Mouse (Mus musculus): Measurements from ENCODE around the gene Arid3c. TPM values are rescaled to one million over a fixed set of nuclear protein-coding genes. Genes with fewer than 3 reads are reported as not detected.
A peak's percentile ranks its signal among the peaks of the same experiment; 100 is the strongest.

Gene Arid3c
- polyA plus RNA-seq, 1 experiment from 2014 or later = not detected

DNA sequence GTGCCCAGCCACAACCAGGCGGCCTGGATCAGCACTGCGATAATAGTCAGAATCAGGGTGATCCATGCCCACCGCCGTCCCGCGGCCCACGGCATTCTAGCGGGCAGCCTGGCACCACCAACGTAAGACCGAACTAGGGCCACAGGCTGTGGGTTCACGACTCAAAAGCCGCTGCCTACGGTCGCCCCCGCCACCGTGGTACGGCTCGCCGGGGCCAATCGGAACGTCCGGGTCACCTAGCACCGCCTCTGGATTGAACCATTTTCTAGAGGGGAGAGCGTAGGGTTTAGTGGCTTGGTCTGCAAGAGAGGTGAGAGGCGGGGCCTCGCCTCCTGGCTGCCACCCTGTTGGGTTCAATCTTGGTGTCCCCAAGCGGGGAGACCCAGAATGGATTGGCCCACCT lies 10.2 kb upstream of the Arid3c start:
- H3K4me2 ChIP-seq = peak overlapping the region; percentile 92
- peaks cover 10% of the 10 kb centered on the region for H3K36me3 ChIP-seq
- H3K27ac ChIP-seq = peak overlapping the region; percentile 89
- under 1% methylated on average over 27 of the region's 27 CpGs for WGBS
- peak; percentile 93 for ATAC-seq (ENCODE audit: insufficient number of reproducible peaks, low FRiP score, low TSS enrichment, low read depth)
- peak overlapping the region; percentile 75 for H3K4me3 ChIP-seq
- H3K4me1 ChIP-seq = peaks cover 15% of the 10 kb centered on the region
- H3K9ac ChIP-seq = peak overlapping the region; percentile 60
- no peaks in the 10 kb centered on the region for H3K9me3 ChIP-seq
- no peaks in the 10 kb centered on the region for H3K27me3 ChIP-seq

- Histone ChIP-seq H3K27me3 (no peaks in the 10 kb centered on the region), H3K4me1 (peaks cover 15% of the 10 kb centered on the region), H3K9ac (peak overlapping the region; percentile 60), H3K4me3 (peak overlapping the region; percentile 75), H3K36me3 (peaks cover 10% of the 10 kb centered on the region), H3K4me2 (peak overlapping the region; percentile 92), H3K9me3 (no peaks in the 10 kb centered on the region), H3K27ac (peak overlapping the region; percentile 89)
- under 1% methylated on average over 48 of the region's 48 CpGs for WGBS
- ATAC-seq (ENCODE audit: insufficient number of reproducible peaks, low FRiP score, low TSS enrichment, low read depth) = peak; percentile 79
These were observed 9.6 kb upstream of the Arid3c start for GRCm38 (mm10) chr4:41740380-41741157.

- Histone ChIP-seq H3K4me2 (no peak overlapping the region), H3K9ac (no peak overlapping the region), H3K4me1 (peaks cover 15% of the 10 kb centered on the region), H3K4me3 (no peak overlapping the region), H3K36me3 (peaks cover 10% of the 10 kb centered on the region), H3K27me3 (no peaks in the 10 kb centered on the region), H3K27ac (no peak overlapping the region), H3K9me3 (no peaks in the 10 kb centered on the region)
- ATAC-seq (ENCODE audit: insufficient number of reproducible peaks, low FRiP score, low TSS enrichment, low read depth) = no peak
- 92% methylated on average over 13 of the region's 13 CpGs for WGBS
These were observed 8.3 kb upstream of the Arid3c start for GRCm38 (mm10) chr4:41739260-41739659.

DNA sequence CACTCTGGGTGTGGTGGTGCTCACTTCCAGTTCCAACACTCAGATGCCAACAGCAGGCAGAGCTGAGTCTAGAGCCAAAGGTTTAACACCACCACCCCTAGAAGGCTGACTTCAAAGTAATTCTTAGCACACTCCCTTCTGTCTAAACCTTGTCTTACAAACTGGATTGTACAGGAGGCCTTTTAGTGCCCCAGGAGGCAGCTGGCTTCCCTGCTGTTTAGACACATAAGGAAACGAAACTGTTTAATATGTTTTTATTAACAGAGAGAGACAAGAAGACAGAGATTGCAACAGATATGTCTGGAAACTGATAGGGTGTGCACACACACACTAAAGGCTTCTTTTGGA lies 7.3 kb upstream of the Arid3c start:
- WGBS = 48% methylated on average over 1 of the region's 1 CpGs
- Histone ChIP-seq H3K4me1 (peaks cover 15% of the 10 kb centered on the region), H3K4me3 (no peak overlapping the region), H3K9me3 (no peaks in the 10 kb centered on the region), H3K36me3 (peaks cover 10% of the 10 kb centered on the region), H3K27me3 (peaks cover 8% of the 10 kb centered on the region), H3K4me2 (no peak overlapping the region), H3K27ac (no peak overlapping the region), H3K9ac (no peak overlapping the region)
- ATAC-seq (ENCODE audit: insufficient number of reproducible peaks, low FRiP score, low TSS enrichment, low read depth) = no peak

DNA sequence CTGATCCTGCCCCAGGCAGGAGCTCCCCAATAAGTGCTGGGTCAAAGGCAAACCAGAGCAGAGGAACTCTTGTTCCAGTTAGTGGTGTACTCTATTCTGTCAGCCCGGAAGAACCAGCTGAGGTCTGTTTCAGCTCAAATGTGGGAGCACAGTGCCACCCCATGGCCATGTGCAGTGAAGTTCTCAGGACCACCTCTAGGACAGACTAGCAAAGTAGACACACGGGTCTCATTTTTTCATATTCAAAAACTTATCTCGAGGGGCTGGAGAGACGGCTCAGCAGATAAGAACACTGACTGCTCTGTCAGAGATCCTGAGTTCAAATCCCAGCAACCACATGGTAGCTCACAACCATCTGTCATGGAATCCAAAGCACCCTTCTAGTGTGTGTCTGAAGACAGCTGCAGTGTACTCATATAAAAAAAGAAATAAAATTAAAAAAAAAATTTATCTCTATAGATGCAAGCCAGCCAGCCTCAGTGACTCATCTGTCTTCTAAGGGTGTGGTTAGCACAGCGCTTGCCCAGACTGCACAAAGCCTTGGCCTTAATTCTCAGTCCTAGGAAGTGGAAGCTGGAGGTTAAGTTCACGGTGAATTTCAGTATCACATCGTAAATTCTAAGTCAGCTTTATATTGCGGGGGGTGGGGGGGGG lies 6.8 kb upstream of the Arid3c start:
- H3K9ac ChIP-seq = no peak overlapping the region
- peaks cover 13% of the 10 kb centered on the region for H3K27me3 ChIP-seq
- no peak overlapping the region for H3K27ac ChIP-seq
- no peak for ATAC-seq (ENCODE audit: insufficient number of reproducible peaks, low FRiP score, low TSS enrichment, low read depth)
- H3K4me2 ChIP-seq = no peak overlapping the region
- no peak overlapping the region for H3K4me3 ChIP-seq
- no peaks in the 10 kb centered on the region for H3K9me3 ChIP-seq
- peaks cover 10% of the 10 kb centered on the region for H3K36me3 ChIP-seq
- H3K4me1 ChIP-seq = peaks cover 15% of the 10 kb centered on the region
- 21% methylated on average over 8 of the region's 8 CpGs for WGBS

DNA sequence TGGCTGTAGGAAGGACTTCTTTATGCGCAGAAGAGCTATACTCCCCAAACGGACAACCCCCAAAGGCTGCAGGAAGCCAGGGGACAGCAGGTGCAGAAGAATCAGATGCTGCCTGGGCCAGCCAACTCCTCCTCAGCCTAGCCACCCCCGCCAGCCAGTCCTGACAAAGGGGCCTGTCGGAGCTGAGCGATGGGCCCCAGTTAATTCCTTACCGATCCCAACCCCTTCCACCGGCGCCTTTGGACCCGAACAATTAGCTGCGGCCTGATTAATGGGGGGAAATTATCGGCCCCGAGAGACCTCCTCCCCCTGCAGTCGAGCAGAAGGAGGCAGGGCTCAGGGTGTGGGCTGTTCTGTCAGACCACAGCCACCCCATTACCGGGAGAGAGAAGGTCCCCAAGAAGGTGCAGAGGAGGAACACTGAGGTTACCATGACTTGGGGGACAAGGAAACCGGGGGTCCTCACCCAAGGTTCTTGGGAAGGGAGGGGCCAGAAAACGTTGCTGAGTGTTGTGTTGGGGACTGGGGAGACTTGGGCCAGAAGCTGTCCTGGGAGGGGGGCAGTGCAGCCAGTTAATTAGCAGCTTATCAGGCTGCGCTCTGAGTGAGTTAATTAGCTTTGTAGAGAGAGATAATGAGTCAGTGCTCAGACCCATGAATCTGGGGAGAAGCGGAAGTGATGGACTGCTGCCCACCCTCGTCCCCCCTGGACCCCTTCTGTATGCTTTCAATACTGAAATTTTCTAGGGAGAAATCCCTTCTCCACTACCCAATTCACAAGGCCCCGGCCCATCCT lies 3.9 kb downstream of the Arid3c start:
- no peak for ATAC-seq (ENCODE audit: insufficient number of reproducible peaks, low FRiP score, low TSS enrichment, low read depth)
- WGBS = 14% methylated on average over 20 of the region's 20 CpGs
- Histone ChIP-seq H3K36me3 (no peaks in the 10 kb centered on the region), H3K9ac (no peak overlapping the region), H3K4me3 (no peak overlapping the region), H3K27ac (no peak overlapping the region), H3K27me3 (peaks cover 80% of the 10 kb centered on the region), H3K4me1 (peaks cover 26% of the 10 kb centered on the region), H3K4me2 (no peak overlapping the region), H3K9me3 (no peaks in the 10 kb centered on the region)

GRCm38 (mm10) chr4:41722918-41723351 lies 8.0 kb downstream of the Arid3c start, which contains the start of gene Dctn3:
Dctn3 (minus strand) TSS chr4:41723170.
- H3K9ac ChIP-seq = peak within 1 kb of the TSS; percentile 76
- peak; percentile 89 for ATAC-seq (ENCODE audit: insufficient number of reproducible peaks, low FRiP score, low TSS enrichment, low read depth)
- H3K4me2 ChIP-seq = peak within 1 kb of the TSS; percentile 76
- no peak within 1 kb of the TSS for H3K27ac ChIP-seq
- peaks cover 25% of the 10 kb centered on the region for H3K36me3 ChIP-seq
- peaks cover 45% of the 10 kb centered on the region for H3K27me3 ChIP-seq
- H3K4me3 ChIP-seq = peak within 1 kb of the TSS; percentile 93
- no peaks in the 10 kb centered on the region for H3K9me3 ChIP-seq
- under 1% methylated on average over 27 of the region's 27 CpGs for whole genome bisulfite sequencing
- peaks cover 22% of the 10 kb centered on the region for H3K4me1 ChIP-seq

- H3K9ac ChIP-seq = no peak overlapping the region
- no peak overlapping the region for H3K4me2 ChIP-seq
- H3K27me3 ChIP-seq = no peaks in the 10 kb centered on the region
- H3K36me3 ChIP-seq = peaks cover 49% of the 10 kb centered on the region
- no peaks in the 10 kb centered on the region for H3K9me3 ChIP-seq
- 37% methylated on average over 6 of the region's 6 CpGs for WGBS
- ATAC-seq (ENCODE audit: insufficient number of reproducible peaks, low FRiP score, low TSS enrichment, low read depth) = no peak
- H3K27ac ChIP-seq = 0 out of 2 replicates have a peak overlapping the region, but pooled peaks have one; percentile 47
- peaks cover 39% of the 10 kb centered on the region for H3K4me1 ChIP-seq
- H3K4me3 ChIP-seq = no peak overlapping the region
These were observed 14.1 kb downstream of the Arid3c start for GRCm38 (mm10) chr4:41716834-41717233.

- H3K27me3 ChIP-seq = no peaks in the 10 kb centered on the region
- no peak overlapping the region for H3K4me3 ChIP-seq
- peaks cover 53% of the 10 kb centered on the region for H3K36me3 ChIP-seq
- ATAC-seq (ENCODE audit: insufficient number of reproducible peaks, low FRiP score, low TSS enrichment, low read depth) = no peak
- H3K27ac ChIP-seq = no peak overlapping the region
- no peaks in the 10 kb centered on the region for H3K9me3 ChIP-seq
- no peak overlapping the region for H3K4me2 ChIP-seq
- 85% methylated on average over 5 of the region's 5 CpGs for WGBS
- H3K9ac ChIP-seq = no peak overlapping the region
- H3K4me1 ChIP-seq = peaks cover 45% of the 10 kb centered on the region
These were observed 15.3 kb downstream of the Arid3c start for GRCm38 (mm10) chr4:41715596-41715995.

GRCm38 (mm10) chr4:41715082-41715481 lies 15.9 kb downstream of the Arid3c start:
- 76% methylated on average over 8 of the region's 8 CpGs for WGBS
- peaks cover 50% of the 10 kb centered on the region for H3K36me3 ChIP-seq
- no peak for ATAC-seq (ENCODE audit: insufficient number of reproducible peaks, low FRiP score, low TSS enrichment, low read depth)

DNA sequence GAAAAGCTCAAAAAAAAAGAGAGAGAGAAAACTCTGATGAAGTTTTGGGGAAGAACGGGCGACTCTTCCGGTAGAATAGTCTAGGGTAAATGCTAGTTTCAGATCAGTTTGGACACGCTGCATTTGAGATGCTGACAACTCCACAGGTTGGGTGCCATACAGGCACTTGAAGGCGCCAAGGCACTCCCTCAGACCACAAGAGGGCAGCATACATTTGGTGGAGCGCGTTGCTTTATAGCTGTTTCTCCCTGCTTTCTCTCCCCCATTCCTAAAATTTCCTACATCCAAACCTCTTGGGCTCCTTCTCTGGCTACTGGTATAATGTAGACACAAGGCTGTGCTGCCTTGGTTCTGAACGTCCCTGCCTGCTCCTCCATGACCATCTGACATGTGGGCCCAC lies 16.7 kb downstream of the Arid3c start:
- H3K9ac ChIP-seq = no peak overlapping the region
- no peaks in the 10 kb centered on the region for H3K27me3 ChIP-seq
- peak overlapping the region; percentile 55 for H3K4me3 ChIP-seq
- peaks cover 45% of the 10 kb centered on the region for H3K4me1 ChIP-seq
- no peaks in the 10 kb centered on the region for H3K9me3 ChIP-seq
- ATAC-seq (ENCODE audit: insufficient number of reproducible peaks, low FRiP score, low TSS enrichment, low read depth) = no peak
- peaks cover 42% of the 10 kb centered on the region for H3K36me3 ChIP-seq
- H3K4me2 ChIP-seq = peak overlapping the region; percentile 84
- H3K27ac ChIP-seq = no peak overlapping the region
- WGBS = 16% methylated on average over 8 of the region's 8 CpGs

More at GRCm38 (mm10) chr4:41715082-41715481, 15.9 kb downstream of the Arid3c start:
- no peaks in the 10 kb centered on the region for H3K27me3 ChIP-seq
- H3K4me3 ChIP-seq = no peak overlapping the region
- no peak overlapping the region for H3K9ac ChIP-seq
- H3K4me1 ChIP-seq = peaks cover 45% of the 10 kb centered on the region
- no peak overlapping the region for H3K27ac ChIP-seq
- no peaks in the 10 kb centered on the region for H3K9me3 ChIP-seq
- no peak overlapping the region for H3K4me2 ChIP-seq

Measured in limb, embryonic 15.5 days (tissue).